Mouse (Mus musculus): Measurements from ENCODE around the gene Gm21209. TPM values are rescaled to one million over a fixed set of nuclear protein-coding genes. Genes with fewer than 3 reads are reported as not detected.

The Gm21209 gene
- total RNA-seq (2023) = not detected

GRCm38 (mm10) chrY:49570856-49571255 lies at the start of gene Gm21209:
Gene Gm21209 (plus strand): TSS chrY:49571156.

